Mouse (Mus musculus) midbrain, embryonic 11.5 days (tissue): Measurements from ENCODE around the gene Gm49318. TPM values are rescaled to one million over a fixed set of nuclear protein-coding genes. Genes with fewer than 3 reads are reported as not detected.

Source experiments
- ATAC-seq: fragments of 200-750 bp; cut with Nextera tagmentation; 2 replicates; pipeline ENCODE4 v1.8.0; 2017; ENCODE audit warnings: moderate TSS enrichment, moderate library complexity; ENCODE audit not compliant: low FRiP score
- DNase-seq: peaks from one replicate; pipeline ENCODE4 v3.0.0; 2015; ENCODE audit warnings: low spot score; ENCODE audit errors: missing footprints
- H3K27ac ChIP-seq: fragments of 300-500 bp; sonication (generic); 2 replicates; pipeline ENCODE4 v1.5.1; 2014; ENCODE audit warnings: low read depth, low read length
- H3K27me3 ChIP-seq: fragments of 300-500 bp; sonication (generic); 2 replicates; pipeline ENCODE4 v1.6.1; 2014; ENCODE audit warnings: mild to moderate bottlenecking, low read length, moderate library complexity, mixed read lengths; ENCODE audit not compliant: control insufficient read depth, insufficient read depth
- H3K36me3 ChIP-seq: fragments of 300-500 bp; sonication (generic); 2 replicates; pipeline ENCODE4 v1.6.1; 2014; ENCODE audit warnings: mild to moderate bottlenecking, low read length, moderate library complexity, mixed read lengths; ENCODE audit not compliant: control insufficient read depth, insufficient read depth
- H3K4me1 ChIP-seq: fragments of 300-500 bp; sonication (generic); 2 replicates; pipeline ENCODE4 v1.6.1; 2014; ENCODE audit warnings: low read length; ENCODE audit not compliant: control insufficient read depth, insufficient read depth
- H3K4me2 ChIP-seq: fragments of 300-500 bp; sonication (generic); 2 replicates; pipeline ENCODE4 v1.6.1; 2014; ENCODE audit warnings: mild to moderate bottlenecking, moderate library complexity
- H3K4me3 ChIP-seq: fragments of 300-500 bp; sonication (generic); 2 replicates; pipeline ENCODE4 v1.5.1; 2014; ENCODE audit warnings: low read depth, low read length
- H3K9ac ChIP-seq: fragments of 300-500 bp; sonication (generic); 2 replicates; pipeline ENCODE4 v1.6.1; 2014; ENCODE audit warnings: low read length
- H3K9me3 ChIP-seq: fragments of 300-500 bp; sonication (generic); 2 replicates; pipeline ENCODE4 v1.6.1; 2016; ENCODE audit warnings: low read length; ENCODE audit not compliant: control insufficient read depth
- WGBS: fragments of 180-500 bp; shearing (Covaris S2); extraction: QIAGEN DNeasy Blood & Tissue Kit; methylation state at CpG from one replicate; pipeline ENCODE4 v1.1.7; 2014; 5-methylcytosine and 5-hydroxymethylcytosine counted together
- polyA plus RNA-seq: library from polyadenylated mRNA; unstranded; fragments of >200 nt; fragmentation: Nextera tagmentation; extraction: Ambion mirVana; gene quantifications from 2 replicates; pipeline ENCODE4 v1.2.1, GENCODE M21; 2014

Gm49318 gene
- not detected in 2 replicates for polyA plus RNA-seq

- Histone ChIP-seq H3K27me3 (no peaks in the 10 kb centered on the region), H3K4me2 (peak within 1 kb of the TSS; percentile 56), H3K4me1 (peaks cover 8% of the 10 kb centered on the region), H3K36me3 (peaks cover 7% of the 10 kb centered on the region), H3K9me3 (no peaks in the 10 kb centered on the region), H3K9ac (peak within 1 kb of the TSS; percentile 96), H3K4me3 (peak within 1 kb of the TSS; percentile 91), H3K27ac (peak within 1 kb of the TSS; percentile 94)
- WGBS = under 1% methylated on average over 70 of the region's 87 CpGs
- ATAC-seq (peak; percentile 98), DNase-seq (peak; percentile 99)
These were observed at the start of gene Gm49318, which contains the start of gene Zfp653 for GRCm38 (mm10) chr9:22070791-22071573. Gm49318 (minus strand) TSS chr9:22071259. Zfp653 (minus strand) TSS chr9:22071376.

- no peaks in the 10 kb centered on the region for H3K36me3 ChIP-seq
- no peak overlapping the region for H3K4me3 ChIP-seq
- 94% methylated on average over 4 of the region's 4 CpGs for WGBS
- peaks cover 9% of the 10 kb centered on the region for H3K4me1 ChIP-seq
- no peaks in the 10 kb centered on the region for H3K9me3 ChIP-seq
- H3K27me3 ChIP-seq = no peaks in the 10 kb centered on the region
- ATAC-seq = no peak
- H3K4me2 ChIP-seq = no peak overlapping the region
- no peak overlapping the region for H3K27ac ChIP-seq
- no peak overlapping the region for H3K9ac ChIP-seq
- no peak for DNase-seq
These were observed 48.5 kb upstream of the Gm49318 start for GRCm38 (mm10) chr9:22119543-22119942.

DNA sequence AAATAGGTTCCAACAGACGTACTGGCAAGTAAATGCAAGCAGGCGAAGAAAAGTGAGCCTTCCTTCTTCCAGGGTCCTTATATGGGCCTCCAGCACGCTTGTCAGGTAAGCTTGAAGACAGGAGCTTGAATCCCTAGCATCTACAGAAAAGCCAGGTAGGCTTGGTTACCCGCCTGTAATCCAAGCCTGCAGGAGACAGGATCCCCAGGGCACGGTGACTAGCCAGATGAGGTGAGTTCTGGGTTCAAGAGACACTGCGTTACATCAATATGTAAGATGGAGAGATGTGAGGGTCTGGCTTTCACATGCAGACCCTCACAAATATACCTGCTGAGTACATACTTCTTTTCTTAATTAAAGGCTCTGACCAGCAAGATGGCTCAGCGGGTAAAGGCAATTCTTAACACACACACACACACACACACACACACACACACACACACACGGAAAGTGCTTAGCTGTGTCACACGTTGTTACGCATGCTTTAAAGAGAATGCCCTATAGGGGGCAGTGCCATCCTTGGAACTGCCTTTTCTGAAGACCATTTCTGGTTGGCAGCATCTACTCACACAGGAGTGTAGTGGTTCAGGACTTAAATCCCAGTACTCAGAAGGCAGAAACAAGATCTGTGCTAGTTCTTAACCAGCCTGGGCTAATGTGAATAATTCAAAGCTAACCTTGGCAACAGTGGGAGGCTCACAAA lies 46.8 kb upstream of the Gm49318 start:
- H3K4me3 ChIP-seq = peak overlapping the region; percentile 84
- H3K36me3 ChIP-seq = peaks cover 6% of the 10 kb centered on the region
- H3K4me1 ChIP-seq = peaks cover 9% of the 10 kb centered on the region
- no peak overlapping the region for H3K9ac ChIP-seq
- ATAC-seq = no peak
- no peaks in the 10 kb centered on the region for H3K27me3 ChIP-seq
- DNase-seq = peak; percentile 87
- no peak overlapping the region for H3K27ac ChIP-seq
- peak overlapping the region; percentile 76 for H3K4me2 ChIP-seq
- 52% methylated on average over 10 of the region's 10 CpGs for WGBS
- H3K9me3 ChIP-seq = no peaks in the 10 kb centered on the region

GRCm38 (mm10) chr9:22116740-22117426 lies 45.8 kb upstream of the Gm49318 start, which contains the start of gene Elof1:
Elof1 (minus strand) TSS chr9:22117172.
- Histone ChIP-seq H3K27ac (peak within 1 kb of the TSS; percentile 30; the same call in 1 of the 2 replicates), H3K9ac (peak within 1 kb of the TSS; percentile 85), H3K27me3 (no peaks in the 10 kb centered on the region), H3K4me3 (peak within 1 kb of the TSS; percentile 84), H3K4me2 (peak within 1 kb of the TSS; percentile 76), H3K4me1 (peaks cover 9% of the 10 kb centered on the region), H3K36me3 (peaks cover 9% of the 10 kb centered on the region), H3K9me3 (no peaks in the 10 kb centered on the region)
- ATAC-seq (peak; percentile 95), DNase-seq (peak; percentile 98)
- WGBS = under 1% methylated on average over 52 of the region's 52 CpGs

GRCm38 (mm10) chr9:22116086-22116485 lies 45.0 kb upstream of the Gm49318 start:
- Histone ChIP-seq H3K9ac (peak overlapping the region; percentile 85), H3K27me3 (no peaks in the 10 kb centered on the region), H3K36me3 (peaks cover 11% of the 10 kb centered on the region), H3K4me3 (peak overlapping the region; percentile 84), H3K4me1 (peaks cover 9% of the 10 kb centered on the region), H3K4me2 (peak overlapping the region; percentile 76), H3K27ac (no peak overlapping the region), H3K9me3 (no peaks in the 10 kb centered on the region)
- WGBS = 26% methylated on average over 15 of the region's 15 CpGs
- DNase-seq (peak; percentile 81), ATAC-seq (no peak)

DNA sequence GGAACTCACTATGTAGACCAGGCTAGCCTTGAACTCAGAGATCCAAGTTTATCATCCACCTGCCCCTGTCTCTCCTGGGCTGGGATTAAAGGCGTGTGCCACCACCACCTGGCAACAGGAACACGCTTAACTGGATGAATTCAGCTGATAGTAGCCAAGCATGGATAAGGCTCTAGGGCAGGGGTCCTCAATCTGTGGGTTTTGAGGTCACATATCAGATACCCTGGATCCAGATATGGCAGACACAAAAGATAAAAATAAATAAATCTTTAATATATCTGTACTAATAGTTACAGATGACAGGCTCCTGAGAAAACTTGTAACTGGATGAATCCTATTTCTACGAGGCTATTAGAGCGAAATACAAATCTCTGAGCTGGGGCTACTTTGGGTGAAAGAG lies 44.6 kb upstream of the Gm49318 start:
- H3K27me3 ChIP-seq = no peaks in the 10 kb centered on the region
- no peak overlapping the region for H3K27ac ChIP-seq
- H3K9me3 ChIP-seq = no peaks in the 10 kb centered on the region
- peak overlapping the region; percentile 76 for H3K4me2 ChIP-seq
- ATAC-seq (no peak), DNase-seq (no peak)
- H3K36me3 ChIP-seq = peaks cover 11% of the 10 kb centered on the region
- H3K4me1 ChIP-seq = peaks cover 9% of the 10 kb centered on the region
- 90% methylated on average over 4 of the region's 4 CpGs for WGBS
- peak overlapping the region; percentile 84 for H3K4me3 ChIP-seq
- H3K9ac ChIP-seq = peak overlapping the region; percentile 85

GRCm38 (mm10) chr9:22108194-22108593 lies 37.1 kb upstream of the Gm49318 start:
- no peak overlapping the region for H3K9ac ChIP-seq
- no peaks in the 10 kb centered on the region for H3K27me3 ChIP-seq
- no peak overlapping the region for H3K4me3 ChIP-seq
- ATAC-seq (no peak), DNase-seq (peak; percentile 26)
- no peak overlapping the region for H3K27ac ChIP-seq
- WGBS = 89% methylated on average over 9 of the region's 9 CpGs
- no peaks in the 10 kb centered on the region for H3K4me1 ChIP-seq
- H3K4me2 ChIP-seq = no peak overlapping the region
- peaks cover 9% of the 10 kb centered on the region; the same call in 1 of the 2 replicates for H3K36me3 ChIP-seq
- H3K9me3 ChIP-seq = no peaks in the 10 kb centered on the region

GRCm38 (mm10) chr9:22099922-22100321 lies 28.9 kb upstream of the Gm49318 start:
- Histone ChIP-seq H3K27me3 (peaks cover 21% of the 10 kb centered on the region), H3K4me1 (no peaks in the 10 kb centered on the region), H3K36me3 (no peaks in the 10 kb centered on the region), H3K9me3 (no peaks in the 10 kb centered on the region), H3K4me2 (no peak overlapping the region), H3K4me3 (no peak overlapping the region), H3K9ac (no peak overlapping the region), H3K27ac (no peak overlapping the region)
- no peak for ATAC-seq
- 5% methylated on average over 18 of the region's 18 CpGs for WGBS
- DNase-seq = no peak
